Comparison of ENCODE assay signal across 20 mouse cellular contexts in genomic region chr2:61470064-61470463, GRCm38 (mm10).
"Had no signal": no experiment of that assay in that cellular context is flagged by ENCODE, and none has a peak within 500 bp of the region (broad histone marks: within the 10 kb centered on the region; RNA-seq: fewer than 3 reads in every experiment).

No protein-coding gene starts in this region.

- DNase-seq: kidney, adult 18-20 months; kidney, adult 9 months; kidney, postnatal 14 days; kidney, postnatal 4 days; lung, adult 18-20 months; lung, postnatal 10 days; lung, postnatal 36 days; right cerebral cortex, adult 18-20 months; right cerebral cortex, postnatal 14 days; spleen, adult 18-20 months; thymus, postnatal 25 days had no signal

- ATAC-seq: inflammation-experienced regulatory T-cells, adult 6 months; intestine, embryonic 16.5 days; midbrain, embryonic 15.5 days had no signal

- H3K27ac ChIP-seq: left cerebral cortex, adult 2 months; lung, embryonic 15.5 days; midbrain, embryonic 15.5 days; neural tube, embryonic 12.5 days; neural tube, embryonic 15.5 days; stomach, embryonic 15.5 days had no signal

- H3K36me3 ChIP-seq: lung, embryonic 15.5 days; midbrain, embryonic 15.5 days; neural tube, embryonic 12.5 days; neural tube, embryonic 15.5 days; stomach, embryonic 15.5 days had no signal

- H3K9ac ChIP-seq: lung, embryonic 15.5 days; midbrain, embryonic 15.5 days; neural tube, embryonic 12.5 days; neural tube, embryonic 15.5 days; stomach, embryonic 15.5 days had no signal

- H3K4me2 ChIP-seq: lung, embryonic 15.5 days; midbrain, embryonic 11.5 days; midbrain, embryonic 15.5 days; neural tube, embryonic 12.5 days; neural tube, embryonic 15.5 days; stomach, embryonic 15.5 days had no signal

- H3K4me3 ChIP-seq: left cerebral cortex, adult 2 months; lung, embryonic 15.5 days; midbrain, embryonic 15.5 days; neural tube, embryonic 12.5 days; neural tube, embryonic 15.5 days; stomach, embryonic 15.5 days had no signal

- H3K9me3 ChIP-seq: lung, embryonic 15.5 days; midbrain, embryonic 15.5 days; neural tube, embryonic 12.5 days; neural tube, embryonic 15.5 days; stomach, embryonic 15.5 days had no signal

- H3K27me3 ChIP-seq: lung, embryonic 15.5 days; midbrain, embryonic 15.5 days; neural tube, embryonic 12.5 days; neural tube, embryonic 15.5 days; stomach, embryonic 15.5 days had no signal

- H3K4me1 ChIP-seq: lung, embryonic 15.5 days; midbrain, embryonic 15.5 days; neural tube, embryonic 12.5 days; neural tube, embryonic 15.5 days; stomach, embryonic 15.5 days had no signal
